Mouse (Mus musculus): ENCODE data around the gene Eef2k.
"Not testable (repeated sequence)": the region's sequence is repeated elsewhere in the genome, so short reads cannot be mapped to it uniquely, and the experiment has no call there.

Eef2k gene

GRCm38 (mm10) chr7:120882674-120883073 is 40.0 kb downstream of the Eef2k start:
- DNase-seq, result no peak

GRCm38 (mm10) chr7:120883523-120884290 is 41.1 kb downstream of the Eef2k start:
- no peak for DNase-seq

GRCm38 (mm10) chr7:120884746-120885145 is 42.1 kb downstream of the Eef2k start:
- DNase-seq, result no peak

- no peak for DNase-seq
Measured at GRCm38 (mm10) chr7:120893123-120893522, 50.5 kb downstream of the Eef2k start.

- no peak for DNase-seq
Measured at GRCm38 (mm10) chr7:120897054-120897453, 54.4 kb downstream of the Eef2k start.

GRCm38 (mm10) chr7:120897711-120898335 is 55.2 kb downstream of the Eef2k start:
- no peak for DNase-seq

- DNase-seq, result no peak
Measured at GRCm38 (mm10) chr7:120900191-120900590, 57.6 kb downstream of the Eef2k start.

- DNase-seq, result no peak
Measured at GRCm38 (mm10) chr7:120901701-120902100, 59.1 kb downstream of the Eef2k start.

- DNase-seq, result no peak
Measured at GRCm38 (mm10) chr7:120902931-120903330, 60.3 kb downstream of the Eef2k start.

GRCm38 (mm10) chr7:120910172-120910571 is 67.5 kb downstream of the Eef2k start:
- not testable (repeated sequence) for DNase-seq

- not testable (repeated sequence) for DNase-seq
Measured at GRCm38 (mm10) chr7:120911268-120911667, 68.6 kb downstream of the Eef2k start.

GRCm38 (mm10) chr7:120913332-120913731 is 70.7 kb downstream of the Eef2k start:
- no peak for DNase-seq

GRCm38 (mm10) chr7:120916262-120916875 is 73.7 kb downstream of the Eef2k start:
- DNase-seq, result no peak

- DNase-seq, result no peak
Measured at GRCm38 (mm10) chr7:120917279-120917591, 74.6 kb downstream of the Eef2k start.

GRCm38 (mm10) chr7:120917592-120918461 is 75.2 kb downstream of the Eef2k start, which contains the start of gene Polr3e:
Gene Polr3e, plus strand, starts transcription at chr7:120917744.
- DNase-seq, result peak; percentile 100

- peak; percentile 68 for DNase-seq
Measured at GRCm38 (mm10) chr7:120918526-120918962, 75.9 kb downstream of the Eef2k start.

- no peak for DNase-seq
Measured at GRCm38 (mm10) chr7:120933110-120933509, 90.5 kb downstream of the Eef2k start.

- DNase-seq, result no peak
Measured at GRCm38 (mm10) chr7:120933680-120934195, 91.1 kb downstream of the Eef2k start.

- peak; percentile 61 for DNase-seq
Measured at GRCm38 (mm10) chr7:120934716-120935115, 92.1 kb downstream of the Eef2k start.

GRCm38 (mm10) chr7:120936522-120936921 is 93.9 kb downstream of the Eef2k start:
- no peak for DNase-seq

- DNase-seq, result peak; percentile 56
Measured at GRCm38 (mm10) chr7:120938206-120938605, 95.6 kb downstream of the Eef2k start.

- DNase-seq, result peak; percentile 86
Measured at GRCm38 (mm10) chr7:120940343-120940742, 97.7 kb downstream of the Eef2k start.

- peak; percentile 29 for DNase-seq
Measured at GRCm38 (mm10) chr7:120941214-120941613, 98.6 kb downstream of the Eef2k start.
